Mouse (Mus musculus) splenic B cell, adult 2 months (primary cell): ENCODE measurements around the gene Synpo2.

Experiments used
- DNase-seq: peaks from one replicate; pipeline ENCODE4 v3.0.0-alpha.2; 2011; ENCODE audit warnings: low read depth, low spot score
- H3K27me3 ChIP-seq: 2 replicates; pipeline ENCODE4 v1.6.1; 2012; ENCODE audit warnings: mild to moderate bottlenecking, low read length, moderate library complexity, mixed read lengths; ENCODE audit not compliant: control insufficient read depth, poor library complexity, insufficient read depth, severe bottlenecking
- H3K36me3 ChIP-seq: 2 replicates; pipeline ENCODE4 v1.6.1; 2012; ENCODE audit warnings: mild to moderate bottlenecking, low read length, moderate library complexity, mixed read lengths; ENCODE audit not compliant: control insufficient read depth, poor library complexity, insufficient read depth, severe bottlenecking

The Synpo2 gene

DNA sequence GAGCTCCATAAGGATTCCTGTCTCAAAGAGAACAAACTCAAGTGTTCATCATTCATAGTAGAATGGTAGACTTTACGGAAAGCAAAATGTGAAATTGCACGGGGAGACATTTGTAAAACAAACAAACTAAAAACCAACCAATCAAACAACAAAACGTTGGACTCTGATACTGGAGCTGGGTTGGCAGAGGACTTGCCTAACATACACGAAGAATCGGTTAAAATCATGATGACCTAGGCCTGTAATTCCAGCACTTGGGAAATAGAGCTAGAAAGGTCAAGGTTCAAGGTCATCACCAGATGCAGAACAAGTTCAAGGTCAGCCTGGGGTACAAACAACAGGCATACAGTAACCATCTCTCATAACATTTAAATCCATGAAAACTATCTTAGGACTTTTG, 147.7 kb downstream of the Synpo2 start:
- no peak for DNase-seq

DNA sequence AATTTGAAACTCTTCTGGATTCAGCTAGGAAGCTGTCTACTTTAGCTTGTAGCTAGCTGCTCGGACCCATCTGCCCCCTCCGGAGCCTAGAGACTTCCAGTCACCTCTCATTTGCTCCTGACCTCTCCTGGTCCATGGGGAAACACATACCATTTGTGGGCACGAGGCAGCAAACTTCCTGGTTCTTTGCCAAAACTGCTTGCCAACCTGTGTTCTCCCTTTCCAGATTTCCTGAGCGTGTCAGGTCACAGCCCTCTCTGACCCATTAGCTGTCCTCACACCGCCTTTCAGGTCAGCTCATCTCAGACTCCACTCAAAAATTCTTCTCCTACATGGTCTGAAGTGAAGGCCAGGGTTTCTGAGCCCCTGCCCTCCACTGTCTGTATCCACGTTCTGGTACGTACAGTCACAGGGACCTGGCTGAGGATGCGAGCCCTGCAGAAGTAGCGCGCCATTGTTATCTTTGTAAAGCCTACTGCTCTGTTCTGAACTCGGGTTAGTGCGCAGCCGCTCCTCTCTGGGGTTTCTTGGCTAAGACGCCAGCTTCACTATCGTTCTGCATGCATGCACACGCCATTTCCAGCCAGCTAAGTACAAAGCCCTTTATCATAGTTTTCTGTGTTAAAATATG, 150.0 kb downstream of the Synpo2 start:
- H3K36me3 ChIP-seq = no peaks in the 10 kb centered on the region
- no peaks in the 10 kb centered on the region for H3K27me3 ChIP-seq
- no peak for DNase-seq

More for the DNA sequence above, 147.7 kb downstream of the Synpo2 start:
- H3K27me3 ChIP-seq = no peaks in the 10 kb centered on the region
- no peaks in the 10 kb centered on the region for H3K36me3 ChIP-seq

GRCm38 (mm10) chr3:123081665-123082064, 154.3 kb downstream of the Synpo2 start:
- Histone ChIP-seq H3K36me3 (no peaks in the 10 kb centered on the region), H3K27me3 (no peaks in the 10 kb centered on the region)
- no peak for DNase-seq

DNA sequence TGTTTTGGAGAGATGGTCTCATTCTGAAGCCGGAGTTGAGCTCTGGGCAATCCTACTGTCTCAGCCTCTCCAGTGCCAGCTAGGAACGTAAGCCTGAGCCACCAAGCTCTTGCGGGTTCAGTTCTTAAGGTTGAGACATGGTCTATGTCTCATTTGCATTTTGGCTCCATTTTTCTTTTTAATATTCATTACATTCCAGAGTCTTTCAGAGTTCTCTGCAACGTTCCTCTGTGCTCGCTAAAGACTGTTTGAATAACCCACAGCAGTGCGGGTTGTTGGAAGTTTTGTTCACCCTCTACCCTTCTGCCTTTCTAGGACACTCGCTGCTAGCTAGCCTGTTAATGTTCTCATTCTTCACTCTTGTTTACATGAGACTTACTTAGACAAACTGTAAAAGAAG, 155.0 kb downstream of the Synpo2 start:
- Histone ChIP-seq H3K27me3 (no peaks in the 10 kb centered on the region), H3K36me3 (no peaks in the 10 kb centered on the region)
- DNase-seq = no peak

DNA sequence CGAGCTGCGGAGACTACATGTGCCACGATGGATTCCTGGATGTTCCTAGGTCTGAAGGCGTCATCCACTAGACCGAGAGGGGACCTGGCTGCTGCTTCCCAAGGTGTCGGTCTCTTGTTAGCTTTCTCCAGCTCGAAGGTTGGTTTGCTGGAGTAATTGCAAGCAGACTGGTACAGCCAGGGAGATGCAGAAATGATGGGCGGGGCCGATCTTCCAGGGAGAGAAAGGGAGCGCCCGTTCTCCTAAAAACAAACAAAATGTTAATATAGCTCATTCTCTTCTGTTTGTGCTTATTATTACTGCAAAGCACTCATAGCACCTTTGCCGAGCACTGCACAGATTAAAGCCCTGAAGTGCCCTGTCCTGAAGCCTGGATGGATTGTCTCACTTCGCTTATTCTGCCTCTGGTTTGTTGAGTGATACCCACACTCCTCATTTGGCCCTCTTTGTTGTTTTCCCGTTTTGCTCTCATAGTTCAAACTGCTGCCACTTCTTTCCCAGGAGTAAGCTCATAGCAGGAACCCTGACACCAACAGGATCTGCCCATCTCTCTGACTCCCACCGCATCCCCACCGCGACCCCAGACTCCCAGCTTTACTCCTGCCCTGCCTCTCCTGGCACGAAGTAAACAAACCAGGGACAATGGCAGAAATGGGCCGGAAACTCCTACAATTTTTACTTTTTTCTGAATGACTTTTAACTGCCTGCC, 155.8 kb downstream of the Synpo2 start:
- no peak for DNase-seq
- Histone ChIP-seq H3K27me3 (no peaks in the 10 kb centered on the region), H3K36me3 (no peaks in the 10 kb centered on the region)

DNA sequence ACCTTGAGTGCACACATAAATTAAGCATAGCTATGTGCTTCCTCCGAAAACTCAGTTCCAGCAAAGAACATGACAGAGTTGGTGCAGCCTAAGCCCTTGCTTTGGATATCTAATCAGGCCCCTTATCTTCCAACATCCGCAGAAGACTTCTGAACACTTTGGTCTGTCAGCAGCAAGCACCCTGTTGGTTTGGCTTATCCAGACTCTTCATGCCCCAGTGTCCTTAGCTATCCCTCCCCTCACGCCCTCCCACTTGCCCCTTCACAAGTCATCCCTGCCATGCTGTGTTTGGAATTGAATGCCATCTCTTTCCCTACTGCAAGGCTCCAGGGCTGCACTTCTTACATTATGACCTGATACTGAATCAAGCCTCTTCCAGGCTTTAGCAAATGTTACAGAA, 160.2 kb downstream of the Synpo2 start:
- Histone ChIP-seq H3K36me3 (no peaks in the 10 kb centered on the region), H3K27me3 (no peaks in the 10 kb centered on the region)
- no peak for DNase-seq

DNA sequence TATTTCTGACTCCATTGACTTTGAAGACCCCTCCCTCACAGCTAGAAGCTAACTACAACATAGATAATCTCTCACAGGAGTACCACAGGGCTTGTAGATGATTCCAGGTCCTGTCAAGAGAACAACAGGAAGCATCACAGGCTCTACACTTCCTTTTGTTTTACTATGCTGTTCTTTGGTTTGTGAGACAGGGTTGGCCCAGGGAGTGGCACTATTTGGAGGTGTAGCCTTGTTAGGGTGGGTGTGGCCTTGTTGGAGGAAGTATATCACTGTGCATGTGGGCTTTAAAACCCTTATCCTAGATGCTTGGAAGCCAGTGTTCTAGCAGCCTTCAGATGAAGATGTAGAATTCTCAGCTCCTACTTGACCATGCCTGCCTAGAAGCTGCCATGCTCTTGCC, 160.9 kb downstream of the Synpo2 start:
- no peaks in the 10 kb centered on the region for H3K27me3 ChIP-seq
- H3K36me3 ChIP-seq = no peaks in the 10 kb centered on the region
- no peak for DNase-seq

DNA sequence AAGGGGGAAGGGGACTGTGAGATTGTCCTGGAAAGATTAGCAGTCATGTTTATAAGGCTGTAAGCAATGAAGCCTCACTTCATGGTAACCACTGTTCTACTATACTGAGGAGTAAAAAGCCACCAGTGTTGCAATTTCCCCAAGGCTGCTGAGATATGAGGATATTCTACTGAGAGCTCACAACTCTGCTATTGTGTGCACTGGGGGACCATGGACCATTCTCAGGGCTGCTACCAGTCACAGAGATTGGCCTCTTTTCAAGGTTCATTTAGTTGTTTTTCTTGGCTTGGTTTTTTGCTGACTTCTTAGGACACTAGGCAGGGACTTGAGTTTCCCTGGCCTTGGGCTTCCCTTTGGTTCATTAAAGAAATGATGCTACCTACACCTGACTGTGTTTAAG, 162.6 kb downstream of the Synpo2 start:
- no peaks in the 10 kb centered on the region for H3K27me3 ChIP-seq
- no peak for DNase-seq
- H3K36me3 ChIP-seq = no peaks in the 10 kb centered on the region

DNA sequence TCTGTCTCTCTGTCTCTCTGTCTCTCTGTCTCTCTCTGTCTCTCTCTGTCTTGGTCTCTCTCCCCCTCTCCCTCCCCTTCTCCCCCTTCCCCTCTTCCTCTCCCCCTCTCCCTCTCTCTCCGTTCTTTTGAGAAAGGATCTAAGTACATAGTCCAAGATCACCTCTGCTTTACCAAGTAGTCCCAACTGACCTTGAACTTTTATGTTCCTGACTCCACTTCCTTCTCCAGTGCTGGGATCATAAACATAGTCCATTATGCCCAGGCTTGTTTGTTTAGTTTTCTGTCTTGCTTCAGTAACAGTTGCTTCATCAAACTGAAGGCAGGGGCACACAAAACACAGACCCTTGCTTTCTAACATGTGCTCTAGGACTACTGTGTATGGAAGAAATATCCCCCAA, 163.5 kb downstream of the Synpo2 start:
- H3K36me3 ChIP-seq = no peaks in the 10 kb centered on the region
- H3K27me3 ChIP-seq = no peaks in the 10 kb centered on the region
- no peak for DNase-seq

DNA sequence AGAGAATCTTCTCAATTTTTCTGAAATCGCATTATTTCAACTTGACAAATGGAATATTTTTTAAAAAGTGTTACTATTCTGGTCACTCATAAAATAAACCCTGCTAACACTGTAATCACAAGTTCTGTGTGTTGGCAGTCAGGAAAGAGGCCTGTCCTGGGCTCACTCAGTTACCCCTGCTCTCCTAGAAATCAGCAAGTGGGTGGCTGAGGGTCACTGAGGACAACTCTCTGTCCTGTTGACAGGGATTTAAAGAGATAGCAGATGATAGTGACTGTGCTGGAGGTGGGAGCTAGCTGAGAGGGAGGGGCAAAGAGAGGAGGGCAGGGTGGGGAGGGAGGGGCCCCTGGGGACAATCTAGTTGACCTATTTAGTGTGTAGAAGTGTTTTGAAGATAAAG, 165.0 kb downstream of the Synpo2 start:
- H3K27me3 ChIP-seq = no peaks in the 10 kb centered on the region
- H3K36me3 ChIP-seq = no peaks in the 10 kb centered on the region
- no peak for DNase-seq

- no peaks in the 10 kb centered on the region for H3K36me3 ChIP-seq
Observed at GRCm38 (mm10) chr3:123066836-123067235, 169.1 kb downstream of the Synpo2 start.

GRCm38 (mm10) chr3:123065466-123065865, 170.5 kb downstream of the Synpo2 start:
- no peaks in the 10 kb centered on the region for H3K27me3 ChIP-seq
- DNase-seq = no peak
- no peaks in the 10 kb centered on the region for H3K36me3 ChIP-seq

More at GRCm38 (mm10) chr3:123066836-123067235, 169.1 kb downstream of the Synpo2 start:
- no peaks in the 10 kb centered on the region for H3K27me3 ChIP-seq
- DNase-seq = no peak

DNA sequence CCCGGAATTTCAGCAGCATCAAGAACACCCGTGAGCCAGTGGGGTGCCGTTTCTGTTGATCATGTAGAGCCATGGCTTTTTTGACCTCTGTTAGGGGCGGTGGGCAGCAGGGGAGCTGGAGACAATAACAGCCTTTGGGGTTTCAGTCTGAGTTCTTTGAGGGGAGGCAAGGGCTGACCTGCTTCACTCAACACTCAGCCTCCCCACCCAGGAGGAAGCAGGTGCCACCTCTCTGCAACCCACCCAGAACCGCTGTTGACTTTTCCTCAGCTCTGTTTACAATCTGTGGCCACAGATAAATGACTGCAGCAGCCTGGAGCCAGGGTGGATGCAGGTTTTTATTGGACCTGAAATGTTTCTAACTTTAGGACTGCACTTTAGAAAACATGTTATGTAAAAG, 171.8 kb downstream of the Synpo2 start:
- no peaks in the 10 kb centered on the region for H3K27me3 ChIP-seq
- H3K36me3 ChIP-seq = no peaks in the 10 kb centered on the region
- no peak for DNase-seq

DNA sequence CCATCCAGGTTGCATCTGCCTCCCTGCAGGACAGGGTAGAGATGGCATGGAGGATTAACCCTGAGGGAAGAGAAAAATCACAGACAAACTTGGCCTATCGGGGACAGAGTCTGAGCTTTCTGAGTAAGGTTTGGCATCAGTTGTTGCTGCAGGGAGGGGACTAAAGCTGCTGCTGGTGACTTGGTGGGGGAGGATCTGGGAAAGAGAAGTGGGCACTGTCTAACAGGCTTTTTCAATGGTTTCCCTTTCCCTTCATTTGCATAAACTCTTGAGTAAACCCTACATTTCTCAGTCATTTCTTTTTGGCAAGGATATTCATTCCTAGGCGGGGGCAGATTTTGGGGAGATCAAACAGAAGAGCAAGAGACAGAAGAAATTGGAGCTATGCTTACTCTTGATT, 174.0 kb downstream of the Synpo2 start:
- no peaks in the 10 kb centered on the region for H3K27me3 ChIP-seq
- no peaks in the 10 kb centered on the region for H3K36me3 ChIP-seq
- DNase-seq = no peak

DNA sequence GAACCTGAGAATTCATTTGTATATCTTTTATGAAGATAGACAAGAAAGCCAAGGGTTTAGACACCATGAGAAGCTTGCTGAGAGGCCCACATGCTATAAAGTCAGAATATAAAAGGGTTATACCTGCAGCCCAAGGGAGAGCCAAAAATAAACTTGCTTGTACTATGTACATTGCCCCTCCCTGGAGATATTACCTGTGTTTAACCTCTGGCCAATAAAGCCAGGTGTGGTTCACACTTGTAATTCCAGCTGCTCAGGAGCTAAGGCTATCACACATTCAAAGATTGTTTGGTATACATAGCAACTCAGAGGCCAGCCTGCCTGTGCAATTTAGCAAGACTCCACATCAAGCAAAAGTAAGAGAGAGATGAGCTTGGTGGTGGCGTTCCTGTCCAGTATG, 177.1 kb downstream of the Synpo2 start:
- no peaks in the 10 kb centered on the region for H3K36me3 ChIP-seq
- no peak for DNase-seq
- H3K27me3 ChIP-seq = no peaks in the 10 kb centered on the region

DNA sequence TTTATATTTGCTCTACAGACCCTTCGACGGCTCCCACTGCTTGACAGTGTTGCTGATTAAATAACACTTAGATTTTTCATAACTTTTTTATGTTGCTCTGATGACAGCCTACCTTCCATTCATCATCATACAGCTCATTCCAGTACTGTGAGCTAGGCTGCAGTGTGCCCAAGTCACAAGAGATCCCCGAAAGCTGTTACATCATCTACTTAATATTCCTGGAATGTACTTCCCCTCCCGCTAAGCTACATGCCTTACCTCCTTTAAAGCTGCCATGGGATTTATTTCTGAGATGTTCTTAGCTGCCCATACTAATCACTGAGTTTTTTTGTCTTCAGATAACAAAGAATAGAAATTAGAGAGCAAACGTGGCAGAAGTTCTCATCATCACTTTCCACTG, 181.8 kb downstream of the Synpo2 start:
- no peak for DNase-seq
- Histone ChIP-seq H3K27me3 (no peaks in the 10 kb centered on the region), H3K36me3 (no peaks in the 10 kb centered on the region)
